Mouse (Mus musculus): ENCODE data around the gene Lrrc34. TPM values are rescaled to one million over a fixed set of nuclear protein-coding genes. Genes with fewer than 3 reads are reported as not detected.

Lrrc34 gene
- polyA plus RNA-seq, 1 experiment from 2014 or later, result 0.49 TPM

GRCm38 (mm10) chr3:30650062-30650841, 2.6 kb upstream of the Lrrc34 start:
- peak overlapping the region; percentile 78 for H3K4me2 ChIP-seq (ENCODE audit: low read length)
- H3K36me3 ChIP-seq (ENCODE audit: control insufficient read depth, insufficient read depth, low read length), result no peaks in the 10 kb centered on the region
- H3K4me3 ChIP-seq (ENCODE audit: low read depth, low read length), result peak overlapping the region; percentile 25
- peaks cover 22% of the 10 kb centered on the region for H3K27me3 ChIP-seq (replicated peaks; ENCODE audit: control insufficient read depth, insufficient read depth, low read length)
- WGBS, result under 1% methylated on average over 41 of the region's 41 CpGs
- no peak overlapping the region for H3K9ac ChIP-seq (ENCODE audit: low read length)
- no peaks in the 10 kb centered on the region for H3K4me1 ChIP-seq (replicated peaks; ENCODE audit: control insufficient read depth, insufficient read depth, low read length)
- peak; percentile 73 for DNase-seq (ENCODE audit: low spot score)
- no peaks in the 10 kb centered on the region for H3K9me3 ChIP-seq (ENCODE audit: control insufficient read depth, low read length)
- ATAC-seq (replicated peaks; ENCODE audit: low FRiP score, low TSS enrichment, low read depth), result peak; percentile 67; the same call in 1 of the 2 replicates
- no peak overlapping the region for H3K27ac ChIP-seq (ENCODE audit: low read depth)

GRCm38 (mm10) chr3:30648466-30648865, 797 bp upstream of the Lrrc34 start:
- no peak overlapping the region for H3K4me3 ChIP-seq (ENCODE audit: low read depth, low read length)
- H3K27me3 ChIP-seq (replicated peaks; ENCODE audit: control insufficient read depth, insufficient read depth, low read length), result peaks cover 22% of the 10 kb centered on the region
- no peaks in the 10 kb centered on the region for H3K36me3 ChIP-seq (ENCODE audit: control insufficient read depth, insufficient read depth, low read length)
- H3K27ac ChIP-seq (ENCODE audit: low read depth), result no peak overlapping the region
- H3K4me1 ChIP-seq (replicated peaks; ENCODE audit: control insufficient read depth, insufficient read depth, low read length), result no peaks in the 10 kb centered on the region
- ATAC-seq (replicated peaks; ENCODE audit: low FRiP score, low TSS enrichment, low read depth) (no peak), DNase-seq (ENCODE audit: low spot score) (no peak)
- no peaks in the 10 kb centered on the region for H3K9me3 ChIP-seq (ENCODE audit: control insufficient read depth, low read length)
- H3K9ac ChIP-seq (ENCODE audit: low read length), result no peak overlapping the region
- no peak overlapping the region for H3K4me2 ChIP-seq (ENCODE audit: low read length)
- 94% methylated on average over 2 of the region's 2 CpGs for WGBS

DNA sequence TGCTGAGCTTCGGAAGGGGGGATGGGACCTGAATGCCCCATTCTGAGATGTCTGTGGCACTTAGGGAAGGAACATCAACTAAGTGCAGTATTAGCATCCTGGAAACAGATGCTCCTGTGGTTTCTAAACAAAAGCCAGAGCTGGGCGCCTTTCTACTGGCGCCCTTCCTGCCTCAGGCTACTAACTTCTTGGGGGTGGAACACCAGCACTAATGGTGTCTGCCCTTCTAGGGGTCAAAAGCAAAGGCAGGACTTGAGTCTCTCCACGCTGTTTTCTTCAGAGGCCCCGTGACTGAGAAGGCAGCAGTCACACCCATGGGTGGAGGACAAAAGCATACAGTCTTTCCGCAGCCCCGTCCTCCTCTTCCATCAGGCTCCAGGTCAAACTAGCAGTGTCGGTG, 908 bp downstream of the Lrrc34 start:
- Histone ChIP-seq H3K36me3 (ENCODE audit: control insufficient read depth, insufficient read depth, low read length) (no peaks in the 10 kb centered on the region), H3K9ac (ENCODE audit: low read length) (no peak overlapping the region), H3K4me1 (replicated peaks; ENCODE audit: control insufficient read depth, insufficient read depth, low read length) (no peaks in the 10 kb centered on the region), H3K27me3 (replicated peaks; ENCODE audit: control insufficient read depth, insufficient read depth, low read length) (peaks cover 22% of the 10 kb centered on the region), H3K4me2 (ENCODE audit: low read length) (no peak overlapping the region), H3K9me3 (ENCODE audit: control insufficient read depth, low read length) (no peaks in the 10 kb centered on the region), H3K4me3 (ENCODE audit: low read depth, low read length) (no peak overlapping the region), H3K27ac (ENCODE audit: low read depth) (no peak overlapping the region)
- 55% methylated on average over 8 of the region's 8 CpGs for WGBS
- ATAC-seq (replicated peaks; ENCODE audit: low FRiP score, low TSS enrichment, low read depth), result no peak
- no peak for DNase-seq (ENCODE audit: low spot score)

DNA sequence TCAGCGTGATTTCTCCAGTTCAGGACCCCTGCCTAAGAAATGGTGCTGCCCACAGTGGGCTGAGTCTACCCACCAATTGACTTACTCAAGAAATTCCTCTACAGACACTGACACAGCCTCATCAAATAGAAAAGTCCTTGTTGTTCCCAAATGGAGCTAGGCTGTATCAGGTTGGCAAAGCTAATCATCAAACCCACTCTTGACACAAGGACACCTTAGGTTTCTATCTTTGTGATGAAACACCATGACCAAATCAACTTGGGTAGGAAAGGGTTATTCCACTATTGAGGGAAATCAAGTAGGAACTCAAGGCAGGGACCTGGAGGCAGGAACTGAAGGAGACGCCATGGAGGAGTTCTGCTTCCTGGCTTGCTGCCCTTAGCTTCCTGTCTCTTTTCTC, 3.5 kb downstream of the Lrrc34 start, which contains the start of gene Lrriq4:
TSS of gene Lrriq4 (plus strand) at position 301 of the 400 bp plus-strand sequence.
- Histone ChIP-seq H3K4me2 (ENCODE audit: low read length) (no peak within 1 kb of the TSS), H3K9me3 (ENCODE audit: control insufficient read depth, low read length) (no peaks in the 10 kb centered on the region), H3K36me3 (ENCODE audit: control insufficient read depth, insufficient read depth, low read length) (no peaks in the 10 kb centered on the region), H3K27ac (ENCODE audit: low read depth) (no peak within 1 kb of the TSS), H3K27me3 (replicated peaks; ENCODE audit: control insufficient read depth, insufficient read depth, low read length) (peaks cover 8% of the 10 kb centered on the region), H3K4me3 (ENCODE audit: low read depth, low read length) (no peak within 1 kb of the TSS), H3K9ac (ENCODE audit: low read length) (no peak within 1 kb of the TSS), H3K4me1 (replicated peaks; ENCODE audit: control insufficient read depth, insufficient read depth, low read length) (no peaks in the 10 kb centered on the region)
- ATAC-seq (replicated peaks; ENCODE audit: low FRiP score, low TSS enrichment, low read depth), result no peak
- 78% methylated on average over 2 of the region's 2 CpGs for WGBS
- no peak for DNase-seq (ENCODE audit: low spot score)

DNA sequence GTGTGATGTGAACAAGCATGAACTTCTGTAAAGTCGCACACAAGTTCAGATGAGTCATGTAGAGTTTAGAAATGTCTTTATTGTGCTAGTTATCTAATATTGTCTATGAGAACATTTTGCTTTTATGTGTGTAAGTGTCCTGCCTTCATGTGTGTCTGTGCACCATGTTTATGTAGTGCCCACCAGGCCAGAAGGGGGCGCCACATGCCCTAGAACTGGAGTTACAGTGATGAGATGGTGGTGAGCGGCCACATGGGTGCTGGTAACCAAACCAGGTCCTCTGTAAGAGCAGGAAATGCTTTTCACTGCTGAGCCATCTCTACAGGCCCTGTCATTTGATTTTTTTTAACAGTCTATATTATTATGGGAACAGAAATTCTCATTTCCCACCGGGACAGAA, 12.0 kb downstream of the Lrrc34 start:
- Histone ChIP-seq H3K4me1 (replicated peaks; ENCODE audit: control insufficient read depth, insufficient read depth, low read length) (no peaks in the 10 kb centered on the region), H3K36me3 (ENCODE audit: control insufficient read depth, insufficient read depth, low read length) (no peaks in the 10 kb centered on the region), H3K27me3 (replicated peaks; ENCODE audit: control insufficient read depth, insufficient read depth, low read length) (no peaks in the 10 kb centered on the region), H3K4me3 (ENCODE audit: low read depth, low read length) (no peak overlapping the region), H3K4me2 (ENCODE audit: low read length) (no peak overlapping the region), H3K27ac (ENCODE audit: low read depth) (no peak overlapping the region), H3K9me3 (ENCODE audit: control insufficient read depth, low read length) (no peaks in the 10 kb centered on the region), H3K9ac (ENCODE audit: low read length) (no peak overlapping the region)
- WGBS, result 79% methylated on average over 4 of the region's 4 CpGs
- DNase-seq (ENCODE audit: low spot score), result no peak
- no peak for ATAC-seq (replicated peaks; ENCODE audit: low FRiP score, low TSS enrichment, low read depth)

DNA sequence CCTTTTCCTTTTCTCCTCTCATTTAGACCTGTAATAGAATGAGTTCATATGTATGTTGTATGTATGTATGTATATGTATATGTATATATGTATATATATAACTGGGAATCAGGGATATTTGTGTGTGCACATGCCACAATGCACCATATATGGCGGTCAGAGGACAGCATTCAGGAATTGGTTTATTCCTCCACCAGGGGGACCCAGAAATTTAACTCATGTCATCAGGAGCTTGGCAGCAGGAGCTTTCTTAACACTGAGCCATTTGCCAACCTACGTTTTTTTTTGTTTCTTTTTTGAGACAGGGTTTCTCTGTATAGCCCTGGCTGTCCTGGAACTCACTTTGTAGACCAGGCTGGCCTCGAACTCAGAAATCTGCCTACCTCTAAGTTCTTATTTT, 14.0 kb downstream of the Lrrc34 start:
- DNase-seq (ENCODE audit: low spot score), result no peak
- no peaks in the 10 kb centered on the region for H3K4me1 ChIP-seq (replicated peaks; ENCODE audit: control insufficient read depth, insufficient read depth, low read length)
- H3K4me2 ChIP-seq (ENCODE audit: low read length), result no peak overlapping the region
- ATAC-seq (replicated peaks; ENCODE audit: low FRiP score, low TSS enrichment, low read depth), result no peak
- no peaks in the 10 kb centered on the region for H3K27me3 ChIP-seq (replicated peaks; ENCODE audit: control insufficient read depth, insufficient read depth, low read length)
- no peak overlapping the region for H3K4me3 ChIP-seq (ENCODE audit: low read depth, low read length)
- WGBS, result 53% methylated on average over 3 of the region's 3 CpGs
- H3K9me3 ChIP-seq (ENCODE audit: control insufficient read depth, low read length), result no peaks in the 10 kb centered on the region
- H3K27ac ChIP-seq (ENCODE audit: low read depth), result no peak overlapping the region
- H3K36me3 ChIP-seq (ENCODE audit: control insufficient read depth, insufficient read depth, low read length), result no peaks in the 10 kb centered on the region
- H3K9ac ChIP-seq (ENCODE audit: low read length), result no peak overlapping the region

DNA sequence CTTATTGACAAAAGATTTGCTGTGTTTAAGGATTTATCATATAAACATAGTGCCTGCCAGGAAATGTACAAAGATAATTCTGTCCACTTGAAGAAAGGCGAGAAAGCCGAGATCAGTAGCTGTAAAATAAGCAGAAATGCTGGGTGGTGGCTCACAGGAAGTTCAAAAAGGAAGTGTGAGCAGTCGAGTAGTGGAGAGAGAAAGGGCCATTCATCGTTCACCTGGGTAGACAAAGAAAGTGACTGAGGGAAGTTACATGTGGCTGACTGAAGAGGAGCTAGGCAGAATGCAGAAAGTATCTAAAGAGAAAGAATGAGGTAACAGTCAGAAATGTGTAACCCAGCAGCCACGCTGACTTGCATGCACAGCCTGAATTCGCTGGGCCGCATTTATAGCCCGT, 27.5 kb downstream of the Lrrc34 start:
- no peaks in the 10 kb centered on the region for H3K9me3 ChIP-seq (ENCODE audit: control insufficient read depth, low read length)
- H3K27me3 ChIP-seq (replicated peaks; ENCODE audit: control insufficient read depth, insufficient read depth, low read length), result no peaks in the 10 kb centered on the region
- no peak overlapping the region for H3K4me3 ChIP-seq (ENCODE audit: low read depth, low read length)
- H3K36me3 ChIP-seq (ENCODE audit: control insufficient read depth, insufficient read depth, low read length), result peaks cover 41% of the 10 kb centered on the region
- H3K9ac ChIP-seq (ENCODE audit: low read length), result no peak overlapping the region
- H3K4me1 ChIP-seq (replicated peaks; ENCODE audit: control insufficient read depth, insufficient read depth, low read length), result no peaks in the 10 kb centered on the region
- H3K4me2 ChIP-seq (ENCODE audit: low read length), result no peak overlapping the region
- H3K27ac ChIP-seq (ENCODE audit: low read depth), result no peak overlapping the region
- no peak for ATAC-seq (replicated peaks; ENCODE audit: low FRiP score, low TSS enrichment, low read depth)
- DNase-seq (ENCODE audit: low spot score), result no peak
- WGBS, result 81% methylated on average over 8 of the region's 8 CpGs

DNA sequence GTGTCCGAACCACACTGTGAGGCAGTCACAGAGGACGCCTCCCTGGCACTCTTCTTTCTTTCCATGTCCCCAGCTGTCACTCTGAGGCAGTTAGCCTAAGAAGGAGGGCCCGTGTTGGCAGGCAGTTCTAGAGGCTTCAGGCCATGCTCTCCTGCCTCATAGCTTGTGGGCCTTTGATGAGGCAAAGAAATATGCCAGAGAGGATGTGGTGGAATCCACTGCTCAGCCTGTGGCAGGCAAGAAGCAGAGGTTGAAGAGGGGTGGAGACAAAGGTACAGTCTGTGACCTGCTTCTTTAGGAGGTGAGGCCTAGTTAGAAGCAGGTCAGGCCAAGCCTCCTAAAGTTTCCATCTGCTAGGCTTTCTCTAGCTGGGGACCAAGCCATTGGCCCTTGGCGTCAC, 36.7 kb downstream of the Lrrc34 start:
- Histone ChIP-seq H3K27ac (ENCODE audit: low read depth) (no peak overlapping the region), H3K4me1 (replicated peaks; ENCODE audit: control insufficient read depth, insufficient read depth, low read length) (no peaks in the 10 kb centered on the region; the same call in 1 of the 2 replicates), H3K4me2 (ENCODE audit: low read length) (no peak overlapping the region), H3K27me3 (replicated peaks; ENCODE audit: control insufficient read depth, insufficient read depth, low read length) (no peaks in the 10 kb centered on the region), H3K36me3 (ENCODE audit: control insufficient read depth, insufficient read depth, low read length) (peaks cover 82% of the 10 kb centered on the region), H3K4me3 (ENCODE audit: low read depth, low read length) (no peak overlapping the region), H3K9me3 (ENCODE audit: control insufficient read depth, low read length) (no peaks in the 10 kb centered on the region), H3K9ac (ENCODE audit: low read length) (no peak overlapping the region)
- 93% methylated on average over 4 of the region's 4 CpGs for WGBS
- ATAC-seq (replicated peaks; ENCODE audit: low FRiP score, low TSS enrichment, low read depth), result no peak
- DNase-seq (ENCODE audit: low spot score), result no peak

- DNase-seq (ENCODE audit: low spot score) (no peak), ATAC-seq (replicated peaks; ENCODE audit: low FRiP score, low TSS enrichment, low read depth) (no peak)
- H3K27me3 ChIP-seq (replicated peaks; ENCODE audit: control insufficient read depth, insufficient read depth, low read length), result no peaks in the 10 kb centered on the region
- H3K9me3 ChIP-seq (ENCODE audit: control insufficient read depth, low read length), result no peaks in the 10 kb centered on the region
- H3K27ac ChIP-seq (ENCODE audit: low read depth), result no peak overlapping the region
- no peaks in the 10 kb centered on the region; the same call in 1 of the 2 replicates for H3K4me1 ChIP-seq (replicated peaks; ENCODE audit: control insufficient read depth, insufficient read depth, low read length)
- H3K4me3 ChIP-seq (ENCODE audit: low read depth, low read length), result no peak overlapping the region
- WGBS, result 68% methylated on average over 3 of the region's 3 CpGs
- no peak overlapping the region for H3K4me2 ChIP-seq (ENCODE audit: low read length)
- no peak overlapping the region for H3K9ac ChIP-seq (ENCODE audit: low read length)
- peaks cover 82% of the 10 kb centered on the region for H3K36me3 ChIP-seq (ENCODE audit: control insufficient read depth, insufficient read depth, low read length)
These were observed 38.7 kb downstream of the Lrrc34 start for GRCm38 (mm10) chr3:30608999-30609398.

All from intestine, embryonic 14.5 days (tissue).